Mouse (Mus musculus) liver, embryonic 11.5 days (tissue): ENCODE data around the gene Inpp5f. TPM values are rescaled to one million over a fixed set of nuclear protein-coding genes. Genes with fewer than 3 reads are reported as not detected.

Experiments
- ATAC-seq: fragments of 200-750 bp; cut with Nextera tagmentation; replicated peaks from 2 replicates; pipeline ENCODE4 v1.8.0; 2017; ENCODE audit warnings: moderate number of reproducible peaks, mild to moderate bottlenecking, moderate TSS enrichment, moderate library complexity; ENCODE audit not compliant: low FRiP score
- DNase-seq: peaks from one replicate; pipeline ENCODE4 v3.0.0-alpha.2; 2017; ENCODE audit warnings: low spot score
- H3K27ac ChIP-seq: fragments of 300-500 bp; sonication (generic); 2 replicates; pipeline ENCODE4 v1.5.1; 2014; ENCODE audit warnings: mild to moderate bottlenecking, low read depth, low read length, control low read depth
- H3K27me3 ChIP-seq: fragments of 300-500 bp; sonication (generic); replicated peaks from 2 replicates; pipeline ENCODE4 v1.6.1; 2014; ENCODE audit warnings: low read length, mixed read lengths; ENCODE audit not compliant: control insufficient read depth, insufficient read depth
- H3K36me3 ChIP-seq: fragments of 300-500 bp; sonication (generic); 2 replicates; pipeline ENCODE4 v1.6.1; 2014; ENCODE audit warnings: mild to moderate bottlenecking, low read length, moderate library complexity, mixed read lengths; ENCODE audit not compliant: control insufficient read depth, insufficient read depth
- H3K4me1 ChIP-seq: fragments of 300-500 bp; sonication (generic); replicated peaks from 2 replicates; pipeline ENCODE4 v1.6.1; 2014; ENCODE audit warnings: low read length, mixed read lengths; ENCODE audit not compliant: control insufficient read depth, insufficient read depth
- H3K4me2 ChIP-seq: fragments of 300-500 bp; sonication (generic); 2 replicates; pipeline ENCODE4 v1.6.1; 2014; ENCODE audit warnings: mild to moderate bottlenecking, control low read depth, moderate library complexity
- H3K4me3 ChIP-seq: fragments of 300-500 bp; sonication (generic); 2 replicates; pipeline ENCODE4 v1.5.1; 2014; ENCODE audit warnings: low read depth, low read length, control low read depth
- H3K9ac ChIP-seq: fragments of 300-500 bp; sonication (generic); 2 replicates; pipeline ENCODE4 v1.6.1; 2014; ENCODE audit warnings: low read depth, low read length, control low read depth
- H3K9me3 ChIP-seq: fragments of 300-500 bp; sonication (generic); 2 replicates; pipeline ENCODE4 v1.6.1; 2016; ENCODE audit warnings: low read length, inconsistent platforms, mixed read lengths; ENCODE audit not compliant: control insufficient read depth
- WGBS: fragments of 180-500 bp; shearing (Covaris S2); extraction: QIAGEN DNeasy Blood & Tissue Kit; methylation state at CpG from one replicate; pipeline ENCODE4 v1.1.7; 2014; 5-methylcytosine and 5-hydroxymethylcytosine counted together
- polyA plus RNA-seq: library from polyadenylated mRNA; unstranded; fragments of >200 nt; fragmentation: Nextera tagmentation; extraction: Ambion mirVana; gene quantifications from 2 replicates; pipeline ENCODE4 v1.2.1, GENCODE M21; 2014

Gene Inpp5f
- polyA plus RNA-seq, 1 experiment from 2014 or later: 20.0 TPM

DNA sequence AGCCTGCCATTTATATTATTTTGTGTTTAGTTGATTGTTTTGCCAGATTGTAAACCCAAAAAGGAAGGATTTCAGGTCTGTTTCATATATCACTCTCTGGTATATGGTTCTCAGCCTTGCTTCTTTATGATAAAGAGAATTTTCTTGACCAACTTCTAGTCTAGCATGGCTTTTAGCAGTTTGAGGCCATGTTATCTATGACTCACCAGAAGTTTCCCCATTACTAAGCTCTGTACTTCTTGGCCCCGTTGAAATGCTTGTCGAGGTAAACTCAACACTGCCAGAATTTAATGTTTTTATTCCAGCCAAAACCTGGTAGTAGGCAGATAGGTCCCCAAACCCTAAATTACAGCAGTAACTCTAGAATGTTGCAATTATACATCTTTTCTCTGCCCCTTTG is 132.8 kb downstream of the Inpp5f start:
- ATAC-seq: no peak
- no peaks in the 10 kb centered on the region for H3K27me3 ChIP-seq
- H3K36me3 ChIP-seq: no peaks in the 10 kb centered on the region; the same call in 1 of the 2 replicates
- WGBS: 45% methylated on average over 2 of the region's 2 CpGs
- H3K4me3 ChIP-seq: peak overlapping the region; percentile 90; the same call in 1 of the 2 replicates
- H3K27ac ChIP-seq: no peak overlapping the region
- H3K9ac ChIP-seq: no peak overlapping the region
- H3K4me2 ChIP-seq: peak overlapping the region; percentile 80
- no peaks in the 10 kb centered on the region for H3K9me3 ChIP-seq
- peaks cover 40% of the 10 kb centered on the region for H3K4me1 ChIP-seq
- DNase-seq: no peak

DNA sequence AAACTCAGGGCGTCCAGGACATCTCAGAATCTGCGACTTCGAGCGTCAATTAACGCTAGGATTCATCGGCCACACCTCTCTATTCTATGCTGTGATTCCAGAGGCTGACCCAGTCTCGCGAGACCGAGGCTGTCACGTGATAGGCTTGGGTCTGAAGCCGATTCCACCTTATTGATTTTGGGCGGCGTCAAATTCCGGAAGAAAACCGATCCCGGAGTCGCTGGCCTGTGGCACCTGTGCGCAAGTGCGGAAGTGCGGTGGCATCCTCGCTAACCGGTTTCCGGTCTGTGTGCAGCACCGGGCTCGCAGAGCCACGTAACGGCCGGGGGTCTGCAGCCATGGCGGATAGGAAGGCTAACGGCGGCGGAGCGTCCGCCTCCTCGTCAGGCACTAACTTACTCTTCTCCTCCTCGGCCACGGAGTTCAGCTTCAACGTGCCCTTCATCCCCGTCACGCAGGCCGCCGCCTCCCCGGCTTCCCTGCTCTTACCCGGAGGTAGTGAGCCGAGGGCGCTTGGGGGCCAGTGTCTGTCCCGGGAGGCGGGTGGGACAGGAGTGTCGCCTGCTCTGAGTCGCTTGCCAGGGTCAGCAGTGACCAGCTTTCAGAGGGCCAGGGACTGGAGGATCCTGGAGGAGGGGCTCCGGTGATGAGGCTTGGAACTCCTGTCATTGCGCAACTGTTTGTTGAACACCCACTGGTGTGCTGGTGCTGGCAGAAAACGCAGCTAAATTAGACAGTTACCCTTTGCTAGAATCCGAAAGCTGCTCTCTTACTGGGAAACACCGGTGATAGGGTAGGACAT is 133.8 kb downstream of the Inpp5f start, which contains the start of gene Sec23ip:
Sec23ip (plus strand) TSS at position 260 of the 802 bp plus-strand sequence.
- Histone ChIP-seq H3K27me3 (no peaks in the 10 kb centered on the region), H3K9ac (peak within 1 kb of the TSS; percentile 94), H3K9me3 (no peaks in the 10 kb centered on the region), H3K36me3 (peaks cover under 1% of the 10 kb centered on the region; the same call in 1 of the 2 replicates), H3K4me3 (peak within 1 kb of the TSS; percentile 90), H3K4me2 (peak within 1 kb of the TSS; percentile 80), H3K4me1 (peaks cover 41% of the 10 kb centered on the region), H3K27ac (peak within 1 kb of the TSS; percentile 87)
- ATAC-seq: peak; percentile 82
- WGBS: under 1% methylated on average over 55 of the region's 55 CpGs
- peak; percentile 92 for DNase-seq

Other genes with a start within 250 kb of the Inpp5f start
- 88.1 and 88.2 TPM in 2 replicates for gene Rgs10, start 192.6 kb upstream of the Inpp5f start, polyA plus RNA-seq
- gene Tial1, start 149.6 kb upstream of the Inpp5f start, polyA plus RNA-seq: 34.0 and 34.8 TPM in 2 replicates
- gene Bag3, start 87.7 kb upstream of the Inpp5f start, polyA plus RNA-seq: 10.3 and 12.5 TPM in 2 replicates
- gene Mcmbp, start 129.2 kb downstream of the Inpp5f start, polyA plus RNA-seq: 54.7 and 59.4 TPM in 2 replicates
- gene Sec23ip, start 133.6 kb downstream of the Inpp5f start, polyA plus RNA-seq: 40.8 and 43.7 TPM in 2 replicates